Mouse (Mus musculus): ENCODE results near the gene Gm17657.
"Not testable (repeated sequence)": the region's sequence is repeated elsewhere in the genome, so short reads cannot be mapped to it uniquely, and the experiment has no call there.

Gene Gm17657

GRCm38 (mm10) chr17:29548494-29548893 is 944 bp downstream of the Gm17657 start:
- no peak for DNase-seq (ENCODE audit: low read depth, low spot score)

- DNase-seq (ENCODE audit: low read depth, low spot score), result no peak
These were observed 4.2 kb downstream of the Gm17657 start for GRCm38 (mm10) chr17:29545241-29545640.

GRCm38 (mm10) chr17:29544064-29544463 is 5.4 kb downstream of the Gm17657 start:
- no peak for DNase-seq (ENCODE audit: low read depth, low spot score)

GRCm38 (mm10) chr17:29542831-29543690 is 6.4 kb downstream of the Gm17657 start:
- no peak for DNase-seq (ENCODE audit: low read depth, low spot score)

GRCm38 (mm10) chr17:29541419-29541818 is 8.0 kb downstream of the Gm17657 start:
- no peak for DNase-seq (ENCODE audit: low read depth, low spot score)

- no peak for DNase-seq (ENCODE audit: low read depth, low spot score)
These were observed 9.0 kb downstream of the Gm17657 start for GRCm38 (mm10) chr17:29540426-29540825.

GRCm38 (mm10) chr17:29533866-29534265 is 15.6 kb downstream of the Gm17657 start:
- no peak for DNase-seq (ENCODE audit: low read depth, low spot score)

- no peak for DNase-seq (ENCODE audit: low read depth, low spot score)
These were observed 17.6 kb downstream of the Gm17657 start for GRCm38 (mm10) chr17:29531757-29532384.

- DNase-seq (ENCODE audit: low read depth, low spot score), result no peak
These were observed 18.2 kb downstream of the Gm17657 start for GRCm38 (mm10) chr17:29531278-29531677.

- DNase-seq (ENCODE audit: low read depth, low spot score), result no peak
These were observed 18.9 kb downstream of the Gm17657 start for GRCm38 (mm10) chr17:29530508-29530907.

GRCm38 (mm10) chr17:29528568-29529187 is 20.8 kb downstream of the Gm17657 start:
- no peak for DNase-seq (ENCODE audit: low read depth, low spot score)

GRCm38 (mm10) chr17:29525613-29526012 is 23.8 kb downstream of the Gm17657 start:
- DNase-seq (ENCODE audit: low read depth, low spot score), result no peak

- no peak for DNase-seq (ENCODE audit: low read depth, low spot score)
These were observed 29.7 kb downstream of the Gm17657 start for GRCm38 (mm10) chr17:29519731-29520130.

GRCm38 (mm10) chr17:29518665-29519064 is 30.8 kb downstream of the Gm17657 start:
- DNase-seq (ENCODE audit: low read depth, low spot score), result not testable (repeated sequence)

GRCm38 (mm10) chr17:29514435-29514834 is 35.0 kb downstream of the Gm17657 start:
- DNase-seq (ENCODE audit: low read depth, low spot score), result peak; percentile 86

- peak; percentile 71 for DNase-seq (ENCODE audit: low read depth, low spot score)
These were observed 36.3 kb downstream of the Gm17657 start for GRCm38 (mm10) chr17:29513044-29513730.

- DNase-seq (ENCODE audit: low read depth, low spot score), result no peak
These were observed 38.7 kb downstream of the Gm17657 start for GRCm38 (mm10) chr17:29510691-29511090.

GRCm38 (mm10) chr17:29508927-29509608 is 40.4 kb downstream of the Gm17657 start:
- DNase-seq (ENCODE audit: low read depth, low spot score), result no peak

GRCm38 (mm10) chr17:29503700-29504099 is 45.7 kb downstream of the Gm17657 start:
- DNase-seq (ENCODE audit: low read depth, low spot score), result no peak

GRCm38 (mm10) chr17:29502669-29503665 is 46.5 kb downstream of the Gm17657 start:
- no peak for DNase-seq (ENCODE audit: low read depth, low spot score)
